ENCODE assay signal across 13 mouse cellular contexts in genomic region chr1:131299788-131300187, GRCm38 (mm10). TPM values are rescaled to one million over a fixed set of nuclear protein-coding genes. Genes with fewer than 3 reads are reported as not detected.
A peak's percentile ranks its signal among the peaks of the same experiment; 100 is the strongest.
DNase-seq lines count a peak whose midpoint lies in the region; ATAC-seq and TF ChIP-seq lines count a peak whose summit lies in the region.
"Had no signal": no experiment of that assay in that cellular context is flagged by ENCODE, and none has a peak within 500 bp of the region (broad histone marks: within the 10 kb centered on the region; RNA-seq: fewer than 3 reads in every experiment).

No protein-coding gene starts in this region.

- 0 out of 2 replicates have a peak, but pooled peaks cover 3% of the 10 kb centered on the region for H3K4me1 ChIP-seq in hindbrain, embryonic 15.5 days (replicated peaks)
- H3K4me1 ChIP-seq in hindbrain, embryonic 14.5 days (replicated peaks; ENCODE audit: control insufficient read depth, insufficient read depth, low read length), result no peaks in the 10 kb centered on the region
- H3K4me1 ChIP-seq in neural tube, embryonic 13.5 days (replicated peaks), result peaks cover 26% of the 10 kb centered on the region
- H3K4me1 ChIP-seq in kidney, adult 2 months (ENCODE audit: control insufficient read depth, insufficient read depth, low read length), result no peaks in the 10 kb centered on the region; the same call in 1 of the 2 replicates

- TF ChIP-seq POLR2A in kidney, adult 2 months (IDR thresholded peaks at IDR 0.05; ENCODE audit: low read depth, low read length), result no peak

- H3K4me2 ChIP-seq in hindbrain, embryonic 15.5 days, result no peak overlapping the region
- H3K4me2 ChIP-seq in hindbrain, embryonic 14.5 days (replicated peaks), result no peak overlapping the region
- no peak overlapping the region for H3K4me2 ChIP-seq in neural tube, embryonic 13.5 days

- H3K27me3 ChIP-seq in hindbrain, embryonic 15.5 days, result no peaks in the 10 kb centered on the region
- no peaks in the 10 kb centered on the region for H3K27me3 ChIP-seq in hindbrain, embryonic 14.5 days (ENCODE audit: control insufficient read depth, insufficient read depth, low read length)
- no peaks in the 10 kb centered on the region for H3K27me3 ChIP-seq in neural tube, embryonic 13.5 days
- H3K27me3 ChIP-seq in kidney, adult 2 months (replicated peaks; ENCODE audit: control insufficient read depth, insufficient read depth, low read length), result no peaks in the 10 kb centered on the region
- H3K27me3 ChIP-seq: CH12.LX; megakaryocyte, embryonic 14.5 days had no signal

- DNase-seq in hindbrain, embryonic 14.5 days (ENCODE audit: low spot score), result no peak
- DNase-seq in neural tube, embryonic 10.5 days (ENCODE audit: extremely low spot score, low spot score), result no peak
- DNase-seq in kidney, adult 2 months, result peak; percentile 50
- DNase-seq in testis, postnatal 14 days (ENCODE audit: low spot score), result no peak
- no peak for DNase-seq in embryo, embryonic 9.5 days (ENCODE audit: extremely low spot score)
- DNase-seq: heart, postnatal 36 days had no signal

- H3K4me3 ChIP-seq in hindbrain, embryonic 15.5 days, result no peak overlapping the region
- no peak overlapping the region for H3K4me3 ChIP-seq in hindbrain, embryonic 14.5 days (replicated peaks; ENCODE audit: low read length)
- no peak overlapping the region for H3K4me3 ChIP-seq in neural tube, embryonic 13.5 days
- H3K4me3 ChIP-seq in kidney, adult 2 months (ENCODE audit: insufficient read depth, low read depth, low read length), result no peak overlapping the region
- H3K4me3 ChIP-seq: forebrain, embryonic 10.5 days; left cerebral cortex, adult 2 months; megakaryocyte, embryonic 14.5 days had no signal

- H3K27ac ChIP-seq in hindbrain, embryonic 15.5 days (replicated peaks), result peak overlapping the region; percentile 51; the same call in 1 of the 2 replicates
- no peak overlapping the region for H3K27ac ChIP-seq in hindbrain, embryonic 14.5 days
- peak overlapping the region; percentile 49; the same call in 1 of the 2 replicates for H3K27ac ChIP-seq in neural tube, embryonic 13.5 days (replicated peaks)
- no peak overlapping the region for H3K27ac ChIP-seq in kidney, adult 2 months (ENCODE audit: insufficient read depth, low read depth, low read length)
- H3K27ac ChIP-seq: forebrain, embryonic 10.5 days; left cerebral cortex, adult 2 months; liver, embryonic 14.5 days had no signal

- H3K9ac ChIP-seq in hindbrain, embryonic 15.5 days, result no peak overlapping the region
- no peak overlapping the region for H3K9ac ChIP-seq in hindbrain, embryonic 14.5 days
- H3K9ac ChIP-seq in neural tube, embryonic 13.5 days, result no peak overlapping the region; the same call in 1 of the 2 replicates
- H3K9ac ChIP-seq: liver, embryonic 14.5 days had no signal

- WGBS in hindbrain, embryonic 15.5 days, result 59% methylated on average over 6 of the region's 6 CpGs
- 63% methylated on average over 6 of the region's 6 CpGs for WGBS in hindbrain, embryonic 14.5 days
- WGBS in neural tube, embryonic 13.5 days, result 49% methylated on average over 6 of the region's 6 CpGs
- WGBS in kidney, adult 2 months, result 40% methylated on average over 6 of the region's 6 CpGs

- no peaks in the 10 kb centered on the region for H3K9me3 ChIP-seq in hindbrain, embryonic 15.5 days
- no peaks in the 10 kb centered on the region for H3K9me3 ChIP-seq in hindbrain, embryonic 14.5 days (ENCODE audit: control insufficient read depth, low read length)
- H3K9me3 ChIP-seq in neural tube, embryonic 13.5 days, result no peaks in the 10 kb centered on the region
- H3K9me3 ChIP-seq: forebrain, embryonic 10.5 days; megakaryocyte, embryonic 14.5 days had no signal

- TF ChIP-seq CTCF in kidney, adult 2 months (conservative IDR thresholded peaks at IDR 0.05; ENCODE audit: insufficient read depth, insufficient read length, low read depth, low read length), result no peak

- peaks cover 36% of the 10 kb centered on the region for H3K36me3 ChIP-seq in hindbrain, embryonic 15.5 days
- H3K36me3 ChIP-seq in hindbrain, embryonic 14.5 days (replicated peaks; ENCODE audit: control insufficient read depth, insufficient read depth), result peaks cover 62% of the 10 kb centered on the region
- H3K36me3 ChIP-seq in neural tube, embryonic 13.5 days, result peaks cover 51% of the 10 kb centered on the region
- H3K36me3 ChIP-seq in kidney, adult 2 months (ENCODE audit: control insufficient read depth, insufficient read depth, low read length), result peaks cover 2% of the 10 kb centered on the region; the same call in 1 of the 2 replicates

- ATAC-seq in hindbrain, embryonic 15.5 days (ENCODE audit: low FRiP score, low read depth), result peak; percentile 54; the same call in 1 of the 2 replicates
- ATAC-seq in hindbrain, embryonic 14.5 days (ENCODE audit: low FRiP score), result no peak
- no peak for ATAC-seq in neural tube, embryonic 13.5 days (ENCODE audit: low read depth)

RNA-seq across cellular contexts. Expression of gene Ikbke, which starts 20.4 kb away (rescaled TPM):
- 1.2 and 2.3 TPM in 2 replicates for polyA plus RNA-seq in hindbrain, embryonic 15.5 days (2015; fragmentation: Nextera tagmentation; extraction: Ambion mirVana)
- 0.81 and 1.4 TPM in 2 replicates for polyA plus RNA-seq in hindbrain, embryonic 14.5 days (2014; fragmentation: Nextera tagmentation; extraction: Ambion mirVana)
- 0.91 and 1.2 TPM in 2 replicates for polyA plus RNA-seq in neural tube, embryonic 13.5 days (2015; fragmentation: Nextera tagmentation; extraction: Ambion mirVana)
- 7.6 and 10.5 TPM in 2 replicates for polyA plus RNA-seq in kidney, adult 2 months (2012; rRNA removed)

RNA-seq across cellular contexts. Expression of gene Rassf5, which starts 54.7 kb away (rescaled TPM):
- polyA plus RNA-seq in hindbrain, embryonic 15.5 days (2015; fragmentation: Nextera tagmentation; extraction: Ambion mirVana), result 4.8 and 5.7 TPM in 2 replicates
- polyA plus RNA-seq in hindbrain, embryonic 14.5 days (2014; fragmentation: Nextera tagmentation; extraction: Ambion mirVana), result 4.0 and 5.0 TPM in 2 replicates
- polyA plus RNA-seq in neural tube, embryonic 13.5 days (2015; fragmentation: Nextera tagmentation; extraction: Ambion mirVana), result 2.6 and 3.4 TPM in 2 replicates
- 3.8 and 5.7 TPM in 2 replicates for polyA plus RNA-seq in kidney, adult 2 months (2012; rRNA removed)

Comparison
In these comparisons a context has a peak if more than half of its experiments do, and no peak if none do; other contexts are left out.
1. H3K27ac ChIP-seq: peak in hindbrain, embryonic 15.5 days (single experiment) and neural tube, embryonic 13.5 days (single experiment); none in hindbrain, embryonic 14.5 days (single experiment) and kidney, adult 2 months (single experiment).